29 mouse cellular contexts compared by ENCODE assay signal in the genomic region with DNA sequence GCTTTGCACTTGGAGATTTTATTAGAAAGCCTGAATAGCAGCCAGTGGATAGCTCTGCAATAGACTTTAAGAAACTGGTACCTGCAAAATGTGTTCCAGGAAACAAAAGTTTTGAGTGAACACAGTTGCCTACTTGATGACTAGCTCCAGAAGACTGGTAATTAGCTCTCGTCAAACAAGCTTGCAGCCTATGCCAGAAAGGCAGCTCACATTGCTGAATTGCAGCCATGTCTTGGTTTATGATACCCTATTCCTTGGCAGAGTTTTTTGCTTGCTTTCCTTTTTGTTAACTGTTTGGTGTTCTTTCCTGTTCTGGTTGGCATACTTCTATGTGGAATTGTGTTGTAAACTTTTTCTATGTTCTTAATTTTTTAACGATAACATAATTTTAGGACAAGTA.
DNase-seq lines count a peak whose midpoint lies in the region; ATAC-seq and TF ChIP-seq lines count a peak whose summit lies in the region.
"Had no signal": no experiment of that assay in that cellular context is flagged by ENCODE, and none has a peak within 500 bp of the region (broad histone marks: within the 10 kb centered on the region; RNA-seq: fewer than 3 reads in every experiment).

No protein-coding gene starts in this region.

- peak; percentile 16 for DNase-seq in forebrain, postnatal 0 days
- DNase-seq in forebrain, embryonic 11.5 days (ENCODE audit: low spot score), result no peak
- DNase-seq in Muller cell, postnatal 12 days (ENCODE audit: inconsistent ontology term), result peak; percentile 54
- DNase-seq in adipocyte (ENCODE audit: low spot score), result peak; percentile 17
- peak; percentile 34 for DNase-seq in forelimb bud, embryonic 11.5 days (ENCODE audit: low read depth, low spot score)
- DNase-seq in hindbrain, embryonic 10.5 days (ENCODE audit: low spot score), result no peak
- no peak for DNase-seq in heart, adult 9 months (ENCODE audit: low spot score in 2 of 2)
- DNase-seq: adrenal gland, postnatal 10 days; adrenal gland, postnatal 36 days; cerebellum, adult 11-12 months; cerebellum, adult 8-10 months; cerebellum, postnatal 10 days; gastrocnemius, postnatal 10 days; gastrocnemius, postnatal 36 days; heart, adult 11 months; heart, postnatal 10 days; heart, postnatal 36 days; kidney, adult 2 months had no signal

- ATAC-seq in forebrain, postnatal 0 days, result no peak
- no peak for ATAC-seq in forebrain, embryonic 11.5 days (replicated peaks; ENCODE audit: low FRiP score)
- ATAC-seq: activated CD4-positive, CD25-positive, alpha-beta regulatory T cell, adult 4 months; CD4-positive, CD25-positive, alpha-beta regulatory T cell, adult 4 months; forebrain, embryonic 16.5 days; hindbrain, postnatal 0 days; intestine, postnatal 0 days had no signal

- no peak overlapping the region for H3K4me3 ChIP-seq in forebrain, postnatal 0 days (ENCODE audit: low read depth, low read length)
- no peak overlapping the region for H3K4me3 ChIP-seq in forebrain, embryonic 11.5 days (ENCODE audit: low read depth, low read length)
- no peak overlapping the region for H3K4me3 ChIP-seq in hindbrain, embryonic 10.5 days
- H3K4me3 ChIP-seq: embryonic facial prominence, embryonic 12.5 days; erythroblast, embryonic 14.5 days; forebrain, embryonic 10.5 days; heart, embryonic 12.5 days; heart, embryonic 15.5 days had no signal

- no peak overlapping the region for H3K9ac ChIP-seq in forebrain, postnatal 0 days
- no peak overlapping the region for H3K9ac ChIP-seq in forebrain, embryonic 11.5 days (ENCODE audit: low read length)
- H3K9ac ChIP-seq: embryonic facial prominence, embryonic 12.5 days; heart, embryonic 12.5 days; heart, embryonic 15.5 days; hindbrain, embryonic 14.5 days had no signal

- no peak overlapping the region for H3K27ac ChIP-seq in forebrain, postnatal 0 days (ENCODE audit: low read depth, low read length)
- no peak overlapping the region for H3K27ac ChIP-seq in forebrain, embryonic 11.5 days (ENCODE audit: low read depth, low read length)
- no peak overlapping the region for H3K27ac ChIP-seq in hindbrain, embryonic 10.5 days
- H3K27ac ChIP-seq: embryonic facial prominence, embryonic 12.5 days; forebrain, embryonic 10.5 days; heart, embryonic 15.5 days; hindbrain, embryonic 14.5 days; hindbrain, postnatal 0 days had no signal

- no peaks in the 10 kb centered on the region for H3K36me3 ChIP-seq in forebrain, postnatal 0 days (ENCODE audit: insufficient read depth)
- H3K36me3 ChIP-seq in forebrain, embryonic 11.5 days (ENCODE audit: control insufficient read depth, insufficient read depth, low read length), result no peaks in the 10 kb centered on the region
- H3K36me3 ChIP-seq in hindbrain, embryonic 10.5 days, result no peaks in the 10 kb centered on the region
- H3K36me3 ChIP-seq: embryonic facial prominence, embryonic 12.5 days; forebrain, embryonic 10.5 days; heart, embryonic 12.5 days; heart, embryonic 15.5 days had no signal

- H3K27me3 ChIP-seq in forebrain, postnatal 0 days (ENCODE audit: insufficient read depth, low read length), result no peaks in the 10 kb centered on the region
- H3K27me3 ChIP-seq in forebrain, embryonic 11.5 days (ENCODE audit: control insufficient read depth, insufficient read depth, low read length), result no peaks in the 10 kb centered on the region
- H3K27me3 ChIP-seq in hindbrain, embryonic 10.5 days (ENCODE audit: insufficient read depth, poor library complexity, severe bottlenecking), result no peaks in the 10 kb centered on the region
- H3K27me3 ChIP-seq: embryonic facial prominence, embryonic 12.5 days; heart, embryonic 12.5 days; heart, embryonic 15.5 days had no signal

- WGBS in forebrain, postnatal 0 days, result 50% methylated on average over 2 of the region's 2 CpGs
- WGBS in forebrain, embryonic 11.5 days, result 82% methylated on average over 2 of the region's 2 CpGs
- 84% methylated on average over 2 of the region's 2 CpGs for WGBS in hindbrain, embryonic 10.5 days

- TF ChIP-seq CTCF in forebrain, postnatal 0 days (IDR thresholded peaks at IDR 0.05; ENCODE audit: low read depth), result no peak

- H3K9me3 ChIP-seq in forebrain, postnatal 0 days (ENCODE audit: low read length), result no peaks in the 10 kb centered on the region
- H3K9me3 ChIP-seq in forebrain, embryonic 11.5 days (ENCODE audit: control insufficient read depth, low read length), result no peaks in the 10 kb centered on the region
- H3K9me3 ChIP-seq in hindbrain, embryonic 10.5 days, result no peaks in the 10 kb centered on the region
- H3K9me3 ChIP-seq: embryonic facial prominence, embryonic 12.5 days; forebrain, embryonic 10.5 days; heart, embryonic 12.5 days; heart, embryonic 15.5 days had no signal

- H3K4me1 ChIP-seq in forebrain, postnatal 0 days (ENCODE audit: insufficient read depth), result no peaks in the 10 kb centered on the region
- no peaks in the 10 kb centered on the region for H3K4me1 ChIP-seq in forebrain, embryonic 11.5 days (replicated peaks; ENCODE audit: control insufficient read depth, insufficient read depth, low read length)
- H3K4me1 ChIP-seq in hindbrain, embryonic 10.5 days (replicated peaks), result no peaks in the 10 kb centered on the region
- H3K4me1 ChIP-seq: embryonic facial prominence, embryonic 12.5 days; forebrain, embryonic 10.5 days; heart, embryonic 12.5 days; heart, embryonic 15.5 days had no signal

- no peak overlapping the region for H3K4me2 ChIP-seq in forebrain, postnatal 0 days (ENCODE audit: low read depth)
- no peak overlapping the region for H3K4me2 ChIP-seq in forebrain, embryonic 11.5 days (ENCODE audit: low read depth, low read length, severe bottlenecking)
- H3K4me2 ChIP-seq: embryonic facial prominence, embryonic 12.5 days; heart, embryonic 12.5 days; heart, embryonic 15.5 days; hindbrain, embryonic 14.5 days had no signal

Comparison
In these comparisons a context has a peak if more than half of its experiments do, and no peak if none do; other contexts are left out.
1. DNase-seq: peak in forebrain, postnatal 0 days (single experiment), Muller cell, postnatal 12 days (single experiment), adipocyte (single experiment) and forelimb bud, embryonic 11.5 days (single experiment); none in forebrain, embryonic 11.5 days (single experiment), hindbrain, embryonic 10.5 days (single experiment) and heart, adult 9 months (0 of 2).